Mouse (Mus musculus) layer of hippocampus, adult 9-11 months (tissue): ENCODE measurements around the gene Abcb6.

Source experiments
- DNase-seq: peaks from one replicate; pipeline ENCODE4 v3.0.0; 2022

Gene Abcb6

DNA sequence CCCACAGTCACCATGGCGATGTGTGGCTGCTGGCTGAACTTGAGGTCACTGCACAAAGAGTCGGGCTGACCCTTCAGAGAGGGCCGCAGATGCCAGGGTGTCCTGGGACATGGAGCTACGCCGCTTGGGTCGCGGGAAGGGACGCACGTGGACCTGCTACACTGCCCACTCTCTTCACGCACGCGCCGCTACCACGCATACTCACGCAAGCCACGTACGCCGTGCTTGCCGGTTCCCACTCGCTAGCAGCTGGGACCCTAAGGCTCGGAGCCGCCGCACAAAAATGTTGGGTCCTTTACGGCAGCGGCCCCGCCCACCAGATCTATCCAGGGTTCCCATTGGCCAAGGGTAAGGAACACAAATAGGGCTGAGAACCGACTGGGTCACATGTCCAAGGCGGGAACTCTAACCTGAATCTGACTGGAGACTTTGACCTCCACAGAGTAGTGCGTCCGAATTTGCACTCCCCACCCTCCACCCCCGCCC lies at the start of gene Abcb6:
Abcb6 (minus strand) TSS at position 288 of the 486 bp plus-strand sequence.
- peak; percentile 95 for DNase-seq

DNA sequence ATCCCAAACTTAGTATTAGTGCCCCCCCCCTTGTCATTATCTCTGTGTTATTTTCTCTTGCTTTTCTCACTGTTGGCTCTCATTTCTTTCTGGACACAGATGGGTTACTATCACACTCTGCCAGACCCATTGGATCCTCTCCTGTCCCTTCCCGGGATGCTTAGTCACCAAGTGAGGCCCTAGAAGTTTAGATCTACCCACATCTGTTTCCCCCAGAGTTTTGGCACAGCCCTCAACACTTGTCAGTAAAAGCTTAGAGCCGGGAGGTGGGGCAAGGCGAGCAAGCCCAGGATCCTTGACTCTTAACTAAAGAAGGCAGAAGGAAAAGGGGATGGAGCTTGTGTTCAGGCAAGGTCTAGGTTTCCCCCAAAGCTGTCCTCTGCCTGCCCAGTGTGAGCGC lies 49.0 kb upstream of the Abcb6 start:
- no peak for DNase-seq

DNA sequence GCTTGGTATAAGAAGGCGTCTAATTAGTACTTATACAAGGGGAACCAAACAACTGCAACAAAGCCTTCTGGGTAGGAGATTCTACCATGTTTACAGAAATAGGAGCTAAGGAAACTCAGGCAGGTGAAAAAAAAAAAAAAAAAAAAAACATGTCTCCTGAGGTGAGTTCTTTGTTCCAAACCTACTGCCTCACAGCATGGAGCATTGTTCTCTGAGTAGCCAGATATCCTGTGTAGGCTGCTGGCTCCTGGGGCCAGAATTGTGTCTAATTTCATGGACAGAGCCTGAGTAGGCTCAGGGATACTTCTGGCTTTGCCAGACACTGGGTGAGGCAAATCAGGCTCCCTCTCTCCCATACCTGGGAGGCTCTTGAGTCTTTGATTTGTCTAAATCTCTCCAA lies 47.5 kb upstream of the Abcb6 start:
- no peak for DNase-seq

DNA sequence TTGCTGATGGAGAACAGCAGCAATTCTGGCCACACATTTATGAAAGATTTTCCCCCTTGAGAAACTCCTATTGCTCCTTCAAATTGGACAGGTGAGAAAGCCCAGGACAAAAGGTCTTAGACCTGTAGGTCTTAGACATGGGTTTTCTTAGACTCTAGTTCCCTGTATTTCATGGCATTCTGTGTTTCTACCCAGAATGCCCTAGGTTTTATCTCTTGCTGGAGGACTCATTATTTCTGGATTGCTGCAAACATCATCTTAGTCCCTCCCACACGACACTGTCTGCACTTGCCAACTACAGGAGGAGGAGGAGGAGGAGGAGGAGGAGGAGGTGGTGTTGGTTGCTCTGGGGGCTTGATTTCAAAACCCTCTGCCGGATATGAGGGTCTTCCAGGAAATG lies 45.9 kb upstream of the Abcb6 start:
- DNase-seq: no peak

DNA sequence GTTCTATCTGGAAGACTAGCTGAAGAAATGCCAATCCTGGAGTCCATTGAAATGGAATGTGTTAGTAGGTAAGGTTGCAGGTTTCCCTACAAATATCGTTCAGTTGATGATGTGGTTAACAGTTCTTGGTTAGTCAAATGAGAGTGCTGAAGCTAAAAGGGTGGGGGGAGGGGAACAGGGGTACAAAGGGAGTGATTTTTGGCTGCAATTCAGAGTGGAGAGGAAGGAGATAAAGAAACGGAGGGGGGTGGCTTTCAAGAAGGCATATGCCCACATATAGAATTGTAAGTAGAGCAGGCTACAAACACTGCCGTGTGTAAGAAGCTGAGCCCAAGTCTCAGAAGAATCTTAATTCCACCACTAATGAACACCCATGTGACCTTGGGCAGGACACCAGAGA lies 45.3 kb upstream of the Abcb6 start:
- DNase-seq: no peak

DNA sequence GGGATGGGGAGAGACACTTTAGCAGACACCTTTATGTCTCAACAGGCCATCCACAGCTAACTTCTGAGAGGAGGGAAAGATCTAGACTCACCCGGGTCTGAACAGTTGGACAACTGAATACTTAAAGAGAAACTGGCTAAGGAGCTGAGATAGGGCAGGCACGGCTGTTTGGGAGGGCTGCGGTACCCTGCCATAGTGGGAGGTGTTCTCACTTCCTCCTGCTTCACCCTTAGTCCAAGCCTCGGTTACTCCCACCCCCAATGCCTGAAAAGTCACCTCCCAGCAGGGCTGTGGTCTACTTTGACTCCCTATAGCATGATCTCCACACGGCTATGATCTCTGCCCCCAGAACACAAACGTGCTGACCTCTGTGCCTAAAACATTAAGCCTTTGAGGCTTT lies 43.3 kb upstream of the Abcb6 start:
- no peak for DNase-seq

DNA sequence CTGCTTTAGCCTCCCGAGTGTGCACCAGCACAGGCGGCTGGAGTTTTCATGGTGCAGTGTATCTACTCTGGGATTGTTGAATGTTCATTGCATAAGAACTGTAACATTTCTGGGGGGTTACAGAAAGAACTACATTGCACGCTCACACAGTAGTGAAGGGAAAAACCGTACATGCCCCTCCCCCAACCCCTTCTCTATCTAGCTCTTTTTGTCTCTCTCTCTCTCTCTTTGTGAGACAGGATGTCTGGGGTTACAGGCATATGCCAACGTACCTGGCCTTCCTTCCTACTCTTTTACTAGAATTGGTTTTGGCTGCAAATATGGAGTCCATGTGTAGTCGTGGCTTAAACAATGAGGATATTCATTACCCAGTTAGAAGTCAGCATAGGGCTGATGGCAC lies 42.7 kb upstream of the Abcb6 start:
- DNase-seq: no peak

DNA sequence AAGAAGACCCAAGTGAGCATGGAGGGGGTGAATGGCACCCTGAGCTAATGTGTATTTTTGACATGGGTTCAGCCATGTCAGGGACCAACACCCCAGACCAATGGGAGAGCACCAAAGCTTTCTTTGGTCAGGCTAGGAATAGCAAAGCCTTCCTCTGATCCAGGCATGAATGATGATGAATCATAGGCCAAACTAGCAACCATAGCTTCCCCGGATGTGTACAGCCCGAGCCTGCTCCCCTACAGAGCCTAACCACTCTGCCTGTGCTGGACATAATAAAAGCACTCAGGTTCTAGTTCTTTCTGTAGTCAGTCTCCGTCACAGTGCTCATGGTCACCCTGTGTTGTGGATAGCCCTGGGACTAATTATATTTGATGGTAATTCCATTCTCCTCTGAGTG lies 41.3 kb upstream of the Abcb6 start:
- DNase-seq: no peak

DNA sequence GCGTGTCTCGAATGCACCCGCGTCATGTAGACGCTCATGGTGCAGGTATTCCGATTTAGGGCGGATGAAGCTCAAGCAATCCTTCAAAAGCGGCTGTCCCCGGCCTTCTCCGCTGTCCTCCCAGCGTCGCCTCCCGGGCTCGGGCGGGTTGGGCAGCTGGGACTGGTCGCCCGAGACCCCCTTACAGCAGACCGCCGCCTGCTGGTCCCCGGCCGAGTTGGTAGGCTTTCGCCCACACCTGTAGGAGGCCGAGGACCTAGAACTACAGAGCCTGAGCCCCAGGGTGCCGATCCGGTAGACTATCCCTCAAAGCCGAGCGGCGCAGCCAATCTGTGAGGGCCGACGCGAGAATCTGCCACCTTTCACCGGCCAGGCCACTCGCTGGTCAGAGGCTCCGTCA lies 39.3 kb upstream of the Abcb6 start, which contains the start of gene Tuba4a:
Tuba4a (minus strand) TSS at position 335 of the 400 bp plus-strand sequence.
- DNase-seq: no peak

DNA sequence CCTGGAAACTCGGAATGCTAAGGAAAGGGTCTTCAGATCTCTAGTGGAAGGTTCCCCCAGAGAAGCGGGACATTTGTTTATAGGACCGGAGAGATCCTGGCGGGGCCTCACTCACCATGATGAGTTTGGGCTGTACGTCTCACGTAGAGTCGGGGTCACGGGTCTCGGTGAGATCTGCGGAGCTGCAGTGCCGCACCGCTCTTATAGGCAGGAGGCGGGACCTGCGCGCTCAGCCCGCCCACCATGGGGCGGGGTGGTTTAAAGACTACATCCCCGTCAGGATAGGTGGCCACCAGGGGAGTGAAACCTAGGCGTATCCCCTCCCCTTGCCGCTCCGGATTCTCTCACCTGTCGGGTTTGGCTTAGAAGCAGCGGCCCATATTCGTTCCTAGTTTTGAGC lies 38.9 kb upstream of the Abcb6 start:
- peak; percentile 92 for DNase-seq

DNA sequence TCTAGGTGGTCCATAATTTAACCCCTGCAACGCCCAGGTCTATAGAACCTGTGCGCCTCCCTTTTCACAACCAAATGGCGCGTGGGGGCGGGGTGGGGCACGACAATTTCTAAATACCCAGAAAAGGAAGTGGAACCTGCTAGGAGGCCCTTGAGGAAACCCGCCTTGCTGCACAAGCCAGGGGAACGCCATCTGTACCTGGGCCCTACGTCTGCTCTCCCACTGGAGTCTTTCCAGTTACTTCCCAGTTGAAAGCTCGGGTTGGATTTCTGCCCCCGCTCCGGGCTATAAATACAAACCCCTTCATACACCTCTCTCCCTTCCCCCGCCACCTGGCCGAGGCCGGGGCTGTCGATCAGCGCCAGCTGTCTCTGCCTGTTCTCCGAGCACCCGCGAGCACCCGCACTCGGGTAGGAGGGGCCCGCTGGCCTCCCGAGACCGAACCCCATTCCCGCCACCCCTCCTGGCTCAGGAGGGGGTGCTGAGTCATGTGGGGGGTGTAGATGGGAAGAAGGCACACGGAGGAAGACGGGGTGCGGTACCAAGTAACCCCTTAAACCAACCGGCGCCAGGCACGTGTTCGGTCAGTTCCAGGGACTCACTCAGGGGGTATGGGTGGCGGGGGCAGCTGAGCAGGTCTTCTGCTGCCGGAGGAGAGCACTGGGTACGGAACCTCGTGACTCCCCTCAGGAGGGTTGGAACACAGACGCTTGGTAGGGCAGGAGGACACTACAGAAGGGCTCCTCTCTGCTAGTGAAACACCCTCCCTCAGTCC lies 38.2 kb upstream of the Abcb6 start:
- peak; percentile 82 for DNase-seq

DNA sequence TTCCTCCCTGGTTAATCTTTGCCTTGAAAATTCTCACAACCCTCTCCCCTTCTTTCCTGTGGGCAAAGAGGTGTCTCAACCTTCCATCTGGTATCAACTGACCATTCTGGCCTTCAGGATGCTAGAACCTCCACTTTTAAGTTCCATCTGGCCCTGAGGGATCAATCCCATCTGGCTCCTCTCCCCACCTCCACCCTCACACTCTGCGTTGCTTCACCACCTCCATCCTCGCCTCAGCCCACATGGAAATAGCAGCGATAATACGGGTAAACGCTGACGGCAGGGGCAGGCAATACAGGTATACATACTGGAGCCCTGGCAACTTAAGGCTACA lies 37.7 kb upstream of the Abcb6 start:
- no peak for DNase-seq

DNA sequence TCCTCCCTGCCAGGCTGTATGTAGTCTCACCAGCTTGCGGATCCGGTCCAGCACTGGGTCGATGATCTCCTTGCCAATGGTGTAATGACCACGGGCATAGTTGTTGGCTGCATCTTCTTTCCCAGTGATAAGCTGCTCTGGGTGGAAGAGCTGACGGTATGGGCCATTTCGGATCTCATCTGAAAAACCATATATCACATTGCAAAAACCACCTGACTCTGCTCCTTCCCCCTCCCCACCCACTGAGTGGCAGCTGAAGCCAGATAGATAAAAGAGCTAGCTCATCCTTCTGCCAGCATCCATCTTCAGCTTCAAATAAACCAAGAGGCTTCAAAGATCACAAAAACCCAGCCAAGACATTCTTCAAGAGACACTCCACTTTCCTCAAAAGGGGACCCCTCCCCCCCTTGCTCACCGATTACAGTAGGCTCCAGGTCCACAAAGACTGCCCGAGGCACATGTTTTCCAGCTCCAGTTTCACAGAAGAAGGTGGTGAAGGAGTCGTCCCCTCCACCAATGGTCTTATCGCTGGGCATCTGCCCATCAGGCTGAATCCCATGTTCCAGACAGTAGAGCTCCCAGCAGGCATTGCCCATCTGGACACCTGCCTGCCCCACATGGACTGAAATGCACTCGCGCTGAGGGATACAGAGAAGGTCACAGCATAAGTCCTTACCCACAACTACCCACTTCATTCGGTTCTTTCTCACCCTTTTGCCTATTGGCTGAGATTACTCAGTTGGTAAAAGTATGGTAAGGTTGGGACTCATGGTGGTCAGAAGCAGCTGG lies 36.8 kb upstream of the Abcb6 start:
- DNase-seq: no peak

DNA sequence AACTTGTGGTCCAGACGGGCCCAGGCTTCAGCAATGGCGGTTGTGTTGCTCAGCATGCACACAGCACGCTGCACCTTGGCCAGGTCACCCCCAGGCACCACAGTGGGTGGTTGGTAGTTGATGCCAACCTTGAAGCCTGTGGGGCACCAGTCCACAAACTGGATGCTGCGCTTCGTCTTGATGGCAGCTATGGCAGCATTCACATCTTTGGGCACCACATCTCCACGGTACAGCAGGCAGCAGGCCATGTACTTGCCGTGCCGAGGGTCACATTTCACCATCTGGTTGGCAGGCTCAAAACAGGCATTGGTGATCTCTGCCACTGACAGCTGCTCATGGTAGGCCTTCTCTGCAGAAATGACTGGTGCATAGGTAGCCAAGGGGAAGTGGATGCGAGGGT lies 35.6 kb upstream of the Abcb6 start:
- no peak for DNase-seq

DNA sequence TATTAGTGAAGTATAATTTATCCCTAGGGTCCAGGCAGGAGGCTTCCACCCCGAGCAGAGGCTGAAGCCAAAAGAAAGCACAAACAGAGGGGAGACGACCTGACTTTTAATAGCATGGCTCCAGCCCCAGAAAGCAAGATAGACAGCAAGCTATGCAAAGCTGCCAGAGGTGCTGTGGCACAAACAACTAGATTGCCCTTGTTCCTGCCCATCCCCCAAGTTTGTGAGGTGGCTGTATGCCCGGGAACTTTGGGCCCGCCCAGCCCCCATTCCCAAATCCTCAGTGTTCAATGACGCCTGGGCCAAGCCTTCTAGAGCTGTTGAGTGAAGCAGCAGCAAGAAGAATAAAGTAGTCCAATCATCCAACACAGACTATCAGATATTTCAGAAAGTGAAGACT lies 34.7 kb upstream of the Abcb6 start:
- DNase-seq: no peak

DNA sequence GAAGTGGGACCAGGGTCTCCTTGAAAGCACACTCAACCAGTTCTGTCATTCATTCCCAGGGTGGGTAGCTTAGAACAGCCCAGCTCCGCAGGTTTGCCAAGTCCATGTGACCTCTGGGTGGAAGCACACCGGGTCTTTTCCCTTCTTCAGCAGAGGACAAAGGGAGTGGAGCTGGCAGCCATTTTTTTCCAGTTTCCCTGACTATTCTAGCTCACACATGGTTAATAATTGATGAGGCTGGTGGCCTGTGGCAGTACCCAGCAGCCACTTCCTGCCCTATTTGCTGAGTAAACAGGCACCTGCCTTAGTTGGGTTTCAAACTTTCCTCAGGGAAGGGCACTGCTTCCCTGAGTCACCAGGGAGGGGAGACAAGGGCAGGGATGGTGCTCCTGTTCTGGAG lies 34.2 kb upstream of the Abcb6 start:
- DNase-seq: no peak

DNA sequence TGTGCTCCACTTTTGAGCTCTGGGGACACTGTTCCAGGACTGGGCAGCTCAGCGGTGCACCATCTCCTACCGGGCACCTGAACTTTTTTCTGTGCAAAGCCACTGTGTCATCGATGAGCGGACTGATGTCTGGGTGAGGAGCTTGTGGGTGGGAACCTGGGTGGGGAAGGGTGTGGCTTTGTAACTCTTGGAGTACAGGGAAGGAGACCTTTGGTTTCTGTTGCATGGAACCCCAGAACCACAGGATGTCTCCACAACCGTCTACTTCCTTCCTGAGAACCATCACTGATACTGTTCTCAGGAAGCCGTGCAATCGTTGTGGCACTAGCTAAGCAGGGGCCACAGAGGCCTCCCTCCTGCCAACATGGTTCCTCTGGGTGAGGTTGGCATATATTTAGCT lies 32.9 kb upstream of the Abcb6 start:
- DNase-seq: no peak

DNA sequence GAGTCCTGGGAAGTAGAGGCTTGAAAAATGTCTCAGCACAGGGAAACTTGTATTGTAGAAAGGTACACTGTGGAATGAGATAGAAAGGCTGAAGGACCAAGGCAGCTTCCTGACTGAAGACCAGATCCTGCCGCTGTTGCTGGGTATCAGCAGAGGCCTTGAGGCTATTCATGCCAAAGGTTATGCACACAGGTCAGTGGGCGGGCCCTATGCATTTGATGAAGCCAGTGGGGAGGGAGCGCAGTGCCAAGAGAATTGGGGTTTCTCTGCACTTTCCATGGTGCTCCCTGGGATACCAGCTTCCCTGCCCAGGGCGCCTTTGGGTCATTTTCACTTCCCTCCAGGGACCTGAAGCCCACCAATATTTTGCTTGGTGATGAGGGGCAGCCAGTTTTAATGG lies 32.4 kb upstream of the Abcb6 start:
- no peak for DNase-seq

DNA sequence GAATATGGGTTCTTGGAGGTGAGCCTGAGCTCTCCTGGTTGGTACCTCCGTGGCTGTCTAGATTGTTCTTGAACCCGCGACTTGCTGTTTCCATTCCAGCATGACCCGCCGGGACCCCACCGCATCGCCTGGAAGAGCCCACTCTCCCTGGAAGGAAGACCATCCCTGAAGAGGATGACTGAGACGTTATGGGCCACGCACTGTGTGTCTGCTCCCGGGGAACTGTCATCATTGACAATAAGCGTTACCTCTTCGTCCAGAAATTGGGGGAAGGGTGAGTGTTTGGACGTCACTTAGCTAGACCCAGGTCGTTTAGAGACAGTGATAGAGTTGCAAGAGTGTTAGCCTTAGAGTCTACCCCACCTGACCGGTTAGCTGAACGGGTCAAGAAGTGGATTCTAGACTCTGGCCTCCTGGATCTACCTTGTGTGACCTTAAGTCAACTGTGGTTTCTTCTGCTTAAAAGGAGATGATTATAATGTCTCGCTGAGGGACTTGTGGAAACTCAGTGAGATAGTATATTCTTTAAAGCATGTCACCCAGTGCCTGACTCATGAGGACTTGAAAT lies 31.0 kb upstream of the Abcb6 start:
- DNase-seq: no peak

DNA sequence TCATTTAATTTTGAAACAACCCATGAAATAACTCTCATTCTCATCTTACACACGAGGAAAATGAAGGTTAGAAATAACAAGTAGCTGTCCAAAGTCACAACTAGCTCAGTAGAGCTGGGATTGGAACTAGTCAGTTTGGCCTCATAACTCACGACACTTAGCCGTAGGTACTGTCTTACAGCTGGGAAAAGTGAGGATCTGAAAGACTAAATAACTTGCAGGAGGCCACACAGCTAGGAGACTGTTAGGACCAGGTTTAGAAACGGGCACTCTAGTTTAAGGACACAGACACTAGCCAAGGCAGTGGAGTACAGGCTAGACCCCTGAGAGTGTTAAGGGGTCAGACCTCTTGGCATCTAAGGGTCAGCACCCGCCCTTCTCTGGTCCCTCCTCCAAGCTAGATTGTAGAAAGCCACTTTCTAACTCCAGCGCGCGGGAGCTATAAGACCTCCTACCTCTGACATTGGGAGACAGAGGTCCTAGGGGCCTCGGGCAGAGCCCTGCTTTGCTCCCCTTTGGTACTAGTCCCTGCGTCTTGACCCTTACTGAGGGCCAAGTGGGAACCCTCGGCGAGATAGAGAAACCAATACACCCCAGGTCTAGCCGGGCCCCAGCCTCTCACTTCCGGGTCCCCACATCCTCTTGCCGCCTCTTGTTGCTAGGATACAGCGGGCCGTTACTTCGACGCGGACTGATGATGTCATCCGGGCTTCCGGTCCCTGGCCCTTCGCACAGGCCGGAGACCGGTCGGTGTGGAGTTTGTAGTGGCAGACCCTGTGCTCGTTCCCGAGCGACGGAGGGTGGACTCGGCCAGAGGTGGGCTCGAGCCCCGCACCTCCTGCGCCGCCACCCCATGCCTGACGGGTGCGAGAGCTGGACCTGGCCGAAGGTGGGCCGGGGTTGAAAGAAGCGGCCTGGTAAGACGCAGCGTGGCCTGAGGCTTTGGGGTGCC lies 30.2 kb upstream of the Abcb6 start, which contains the start of the genes Glb1l and Stk16:
Glb1l (minus strand) TSS at position 678 of the 952 bp plus-strand sequence.
Stk16 (plus strand) TSS at position 703 of the 952 bp plus-strand sequence.
- peak; percentile 96 for DNase-seq

DNA sequence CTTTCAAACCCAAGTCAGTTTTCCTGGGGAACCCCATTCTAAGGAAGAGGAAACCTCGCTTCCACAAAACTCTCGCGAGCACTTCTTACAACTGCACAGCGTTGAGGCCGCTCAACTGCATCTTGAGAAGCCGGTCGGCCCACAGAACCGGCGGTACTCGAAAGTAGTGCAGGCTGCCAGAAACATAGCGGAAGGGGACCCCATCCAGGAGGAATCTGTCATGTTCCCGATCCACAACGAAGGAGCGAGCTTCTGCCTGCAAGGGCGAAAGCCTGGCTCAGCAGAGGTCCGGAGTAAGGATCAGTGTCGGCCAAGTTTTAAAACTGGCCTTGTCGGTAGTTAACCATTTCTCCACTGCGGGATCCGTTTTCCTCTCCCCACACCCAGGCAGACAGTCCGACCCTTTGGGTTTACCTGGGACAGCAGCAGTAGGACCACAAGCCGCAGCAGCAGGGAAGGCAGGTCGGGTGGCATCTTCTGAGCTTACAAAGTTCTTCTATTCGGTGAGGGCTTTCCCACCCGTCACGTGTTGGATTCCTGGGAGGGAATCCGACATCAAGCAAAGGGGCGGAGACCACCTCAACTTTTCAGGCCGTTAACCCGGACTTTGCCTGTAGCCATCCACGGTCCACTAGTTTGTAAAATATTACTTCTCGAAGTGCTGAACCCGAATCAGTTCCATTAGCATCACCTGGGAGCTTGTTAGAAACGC lies 28.9 kb upstream of the Abcb6 start:
- DNase-seq: no peak

DNA sequence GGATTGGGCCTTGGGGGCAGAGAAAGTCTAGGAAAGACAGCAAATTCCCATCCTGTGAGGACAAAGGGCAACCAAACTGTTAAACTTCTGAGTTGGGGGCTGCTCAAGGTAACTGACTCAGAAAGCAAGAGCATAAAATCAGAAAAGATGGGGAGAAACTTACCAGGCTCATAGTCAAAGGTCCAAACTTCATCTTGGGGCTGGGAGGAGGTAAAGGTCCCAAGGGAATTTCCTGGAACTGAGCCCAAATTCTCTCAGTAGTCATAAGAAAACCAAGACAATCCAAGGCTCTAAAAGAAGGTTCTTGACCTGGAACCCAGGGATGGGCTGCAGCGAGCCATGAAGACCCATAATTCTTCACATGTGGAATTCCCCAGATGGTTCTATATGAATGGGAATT lies 21.0 kb upstream of the Abcb6 start:
- DNase-seq: no peak
